Mouse (Mus musculus): ENCODE results near the gene Trp53bp2. TPM values are rescaled to one million over a fixed set of nuclear protein-coding genes. Genes with fewer than 3 reads are reported as not detected.
A peak's percentile ranks its signal among the peaks of the same experiment; 100 is the strongest.

Gene Trp53bp2
- 22.4 and 23.4 TPM in 2 replicates for polyA plus RNA-seq (2015; fragmentation: Nextera tagmentation; extraction: Ambion mirVana)

- peak within 1 kb of the TSS; percentile 99 for H3K4me3 ChIP-seq (ENCODE audit: low read length)
- peak; percentile 97 for ATAC-seq (ENCODE audit: low read depth)
- no peaks in the 10 kb centered on the region for H3K27me3 ChIP-seq (ENCODE audit: control insufficient read depth, insufficient read depth, low read depth, low read length)
- H3K4me1 ChIP-seq (replicated peaks; ENCODE audit: control insufficient read depth, insufficient read depth, low read length), result peaks cover 30% of the 10 kb centered on the region
- no peaks in the 10 kb centered on the region for H3K9me3 ChIP-seq (ENCODE audit: control insufficient read depth, low read length)
- H3K27ac ChIP-seq (ENCODE audit: low read length), result peak within 1 kb of the TSS; percentile 94
- under 1% methylated on average over 43 of the region's 71 CpGs for WGBS
- peak within 1 kb of the TSS; percentile 98 for H3K9ac ChIP-seq (ENCODE audit: low read length)
- peak within 1 kb of the TSS; percentile 86 for H3K4me2 ChIP-seq (ENCODE audit: low read depth, low read length)
- H3K36me3 ChIP-seq (ENCODE audit: control insufficient read depth, insufficient read depth, low read length), result no peaks in the 10 kb centered on the region
Measured at GRCm38 (mm10) chr1:182408684-182409327, at the start of gene Trp53bp2. Gene Trp53bp2 (plus strand): TSS chr1:182409172.

- no peaks in the 10 kb centered on the region for H3K9me3 ChIP-seq (ENCODE audit: control insufficient read depth, low read length)
- no peaks in the 10 kb centered on the region for H3K27me3 ChIP-seq (ENCODE audit: control insufficient read depth, insufficient read depth, low read depth, low read length)
- H3K27ac ChIP-seq (ENCODE audit: low read length), result no peak overlapping the region
- H3K36me3 ChIP-seq (ENCODE audit: control insufficient read depth, insufficient read depth, low read length), result no peaks in the 10 kb centered on the region
- peaks cover 3% of the 10 kb centered on the region; the same call in 1 of the 2 replicates for H3K4me1 ChIP-seq (replicated peaks; ENCODE audit: control insufficient read depth, insufficient read depth, low read length)
- no peak overlapping the region for H3K9ac ChIP-seq (ENCODE audit: low read length)
- 81% methylated on average over 5 of the region's 5 CpGs for WGBS
- ATAC-seq (ENCODE audit: low read depth), result no peak
- no peak overlapping the region for H3K4me3 ChIP-seq (ENCODE audit: low read length)
- no peak overlapping the region for H3K4me2 ChIP-seq (ENCODE audit: low read depth, low read length)
Measured at GRCm38 (mm10) chr1:182362703-182363102, 46.3 kb upstream of the Trp53bp2 start.

GRCm38 (mm10) chr1:182363683-182364404 is 45.1 kb upstream of the Trp53bp2 start:
- H3K9ac ChIP-seq (ENCODE audit: low read length), result no peak overlapping the region
- H3K4me2 ChIP-seq (ENCODE audit: low read depth, low read length), result no peak overlapping the region
- H3K27me3 ChIP-seq (ENCODE audit: control insufficient read depth, insufficient read depth, low read depth, low read length), result no peaks in the 10 kb centered on the region
- no peak overlapping the region for H3K27ac ChIP-seq (ENCODE audit: low read length)
- H3K9me3 ChIP-seq (ENCODE audit: control insufficient read depth, low read length), result no peaks in the 10 kb centered on the region
- no peak overlapping the region for H3K4me3 ChIP-seq (ENCODE audit: low read length)
- no peaks in the 10 kb centered on the region for H3K36me3 ChIP-seq (ENCODE audit: control insufficient read depth, insufficient read depth, low read length)
- 57% methylated on average over 12 of the region's 12 CpGs for WGBS
- peaks cover 3% of the 10 kb centered on the region; the same call in 1 of the 2 replicates for H3K4me1 ChIP-seq (replicated peaks; ENCODE audit: control insufficient read depth, insufficient read depth, low read length)
- ATAC-seq (ENCODE audit: low read depth), result no peak

GRCm38 (mm10) chr1:182368309-182368708 is 40.7 kb upstream of the Trp53bp2 start:
- no peaks in the 10 kb centered on the region for H3K27me3 ChIP-seq (ENCODE audit: control insufficient read depth, insufficient read depth, low read depth, low read length)
- 63% methylated on average over 7 of the region's 7 CpGs for WGBS
- no peak for ATAC-seq (ENCODE audit: low read depth)
- H3K4me2 ChIP-seq (ENCODE audit: low read depth, low read length), result no peak overlapping the region
- H3K9me3 ChIP-seq (ENCODE audit: control insufficient read depth, low read length), result no peaks in the 10 kb centered on the region
- H3K9ac ChIP-seq (ENCODE audit: low read length), result no peak overlapping the region
- H3K4me1 ChIP-seq (replicated peaks; ENCODE audit: control insufficient read depth, insufficient read depth, low read length), result no peaks in the 10 kb centered on the region
- no peak overlapping the region for H3K27ac ChIP-seq (ENCODE audit: low read length)
- H3K4me3 ChIP-seq (ENCODE audit: low read length), result no peak overlapping the region
- no peaks in the 10 kb centered on the region for H3K36me3 ChIP-seq (ENCODE audit: control insufficient read depth, insufficient read depth, low read length)

GRCm38 (mm10) chr1:182368782-182369181 is 40.2 kb upstream of the Trp53bp2 start:
- ATAC-seq (ENCODE audit: low read depth), result no peak
- Histone ChIP-seq H3K4me2 (ENCODE audit: low read depth, low read length) (no peak overlapping the region), H3K9ac (ENCODE audit: low read length) (no peak overlapping the region), H3K27ac (ENCODE audit: low read length) (no peak overlapping the region), H3K4me1 (replicated peaks; ENCODE audit: control insufficient read depth, insufficient read depth, low read length) (no peaks in the 10 kb centered on the region), H3K4me3 (ENCODE audit: low read length) (no peak overlapping the region), H3K27me3 (ENCODE audit: control insufficient read depth, insufficient read depth, low read depth, low read length) (no peaks in the 10 kb centered on the region), H3K36me3 (ENCODE audit: control insufficient read depth, insufficient read depth, low read length) (no peaks in the 10 kb centered on the region), H3K9me3 (ENCODE audit: control insufficient read depth, low read length) (no peaks in the 10 kb centered on the region)
- 49% methylated on average over 8 of the region's 8 CpGs for WGBS

GRCm38 (mm10) chr1:182369435-182369834 is 39.5 kb upstream of the Trp53bp2 start:
- Histone ChIP-seq H3K27ac (ENCODE audit: low read length) (no peak overlapping the region), H3K4me3 (ENCODE audit: low read length) (no peak overlapping the region), H3K9ac (ENCODE audit: low read length) (no peak overlapping the region), H3K27me3 (ENCODE audit: control insufficient read depth, insufficient read depth, low read depth, low read length) (no peaks in the 10 kb centered on the region), H3K9me3 (ENCODE audit: control insufficient read depth, low read length) (no peaks in the 10 kb centered on the region), H3K4me1 (replicated peaks; ENCODE audit: control insufficient read depth, insufficient read depth, low read length) (no peaks in the 10 kb centered on the region), H3K4me2 (ENCODE audit: low read depth, low read length) (no peak overlapping the region), H3K36me3 (ENCODE audit: control insufficient read depth, insufficient read depth, low read length) (no peaks in the 10 kb centered on the region)
- 67% methylated on average over 4 of the region's 4 CpGs for whole genome bisulfite sequencing
- no peak for ATAC-seq (ENCODE audit: low read depth)

- WGBS, result 44% methylated on average over 8 of the region's 8 CpGs
Measured at GRCm38 (mm10) chr1:182371891-182372290, 37.1 kb upstream of the Trp53bp2 start.

GRCm38 (mm10) chr1:182376221-182376620 is 32.8 kb upstream of the Trp53bp2 start:
- Histone ChIP-seq H3K27ac (ENCODE audit: low read length) (no peak overlapping the region), H3K4me3 (ENCODE audit: low read length) (no peak overlapping the region), H3K9ac (ENCODE audit: low read length) (no peak overlapping the region), H3K4me1 (replicated peaks; ENCODE audit: control insufficient read depth, insufficient read depth, low read length) (no peaks in the 10 kb centered on the region), H3K36me3 (ENCODE audit: control insufficient read depth, insufficient read depth, low read length) (no peaks in the 10 kb centered on the region), H3K4me2 (ENCODE audit: low read depth, low read length) (no peak overlapping the region), H3K9me3 (ENCODE audit: control insufficient read depth, low read length) (no peaks in the 10 kb centered on the region), H3K27me3 (ENCODE audit: control insufficient read depth, insufficient read depth, low read depth, low read length) (no peaks in the 10 kb centered on the region)
- 19% methylated on average over 8 of the region's 8 CpGs for WGBS
- no peak for ATAC-seq (ENCODE audit: low read depth)

More at GRCm38 (mm10) chr1:182371891-182372290, 37.1 kb upstream of the Trp53bp2 start:
- no peaks in the 10 kb centered on the region for H3K36me3 ChIP-seq (ENCODE audit: control insufficient read depth, insufficient read depth, low read length)
- H3K9me3 ChIP-seq (ENCODE audit: control insufficient read depth, low read length), result no peaks in the 10 kb centered on the region
- no peak overlapping the region for H3K4me2 ChIP-seq (ENCODE audit: low read depth, low read length)
- no peak overlapping the region for H3K9ac ChIP-seq (ENCODE audit: low read length)
- ATAC-seq (ENCODE audit: low read depth), result no peak
- no peak overlapping the region for H3K27ac ChIP-seq (ENCODE audit: low read length)
- H3K4me1 ChIP-seq (replicated peaks; ENCODE audit: control insufficient read depth, insufficient read depth, low read length), result no peaks in the 10 kb centered on the region
- H3K4me3 ChIP-seq (ENCODE audit: low read length), result no peak overlapping the region
- no peaks in the 10 kb centered on the region for H3K27me3 ChIP-seq (ENCODE audit: control insufficient read depth, insufficient read depth, low read depth, low read length)

- ATAC-seq (ENCODE audit: low read depth), result no peak
- Histone ChIP-seq H3K27ac (ENCODE audit: low read length) (no peak overlapping the region), H3K9me3 (ENCODE audit: control insufficient read depth, low read length) (no peaks in the 10 kb centered on the region), H3K27me3 (ENCODE audit: control insufficient read depth, insufficient read depth, low read depth, low read length) (no peaks in the 10 kb centered on the region), H3K4me3 (ENCODE audit: low read length) (no peak overlapping the region), H3K9ac (ENCODE audit: low read length) (no peak overlapping the region), H3K36me3 (ENCODE audit: control insufficient read depth, insufficient read depth, low read length) (no peaks in the 10 kb centered on the region), H3K4me2 (ENCODE audit: low read depth, low read length) (no peak overlapping the region), H3K4me1 (replicated peaks; ENCODE audit: control insufficient read depth, insufficient read depth, low read length) (no peaks in the 10 kb centered on the region)
- WGBS, result 88% methylated on average over 7 of the region's 7 CpGs
Measured at GRCm38 (mm10) chr1:182376826-182377225, 32.1 kb upstream of the Trp53bp2 start.
